Mouse (Mus musculus) forebrain, postnatal 0 days (tissue): ENCODE data around the gene Exoc3l4. TPM values are rescaled to one million over a fixed set of nuclear protein-coding genes. Genes with fewer than 3 reads are reported as not detected.

Experiments
- ATAC-seq: fragments of 200-750 bp; cut with Nextera tagmentation; 2 replicates; pipeline ENCODE4 v1.8.0; 2017; ENCODE audit warnings: mild to moderate bottlenecking, moderate library complexity
- DNase-seq: peaks from one replicate; pipeline ENCODE4 v3.0.0-alpha.2; 2015
- H3K27ac ChIP-seq: fragments of 300-500 bp; sonication (generic); 2 replicates; pipeline ENCODE4 v1.5.1; 2014; ENCODE audit warnings: low read depth, mild to moderate bottlenecking, antibody characterized with exemption, low read length, moderate library complexity, mixed read lengths
- H3K27me3 ChIP-seq: fragments of 300-500 bp; sonication (generic); 2 replicates; pipeline ENCODE4 v1.6.1; 2014; ENCODE audit warnings: mild to moderate bottlenecking, low read length, mixed read lengths; ENCODE audit not compliant: insufficient read depth
- H3K36me3 ChIP-seq: fragments of 300-500 bp; sonication (generic); 2 replicates; pipeline ENCODE4 v1.6.1; 2014; ENCODE audit warnings: mild to moderate bottlenecking, moderate library complexity; ENCODE audit not compliant: insufficient read depth
- H3K4me1 ChIP-seq: fragments of 300-500 bp; sonication (generic); 2 replicates; pipeline ENCODE4 v1.6.1; 2014; ENCODE audit warnings: antibody characterized with exemption; ENCODE audit not compliant: insufficient read depth
- H3K4me2 ChIP-seq: fragments of 300-500 bp; sonication (generic); 2 replicates; pipeline ENCODE4 v1.6.1; 2014; ENCODE audit warnings: low read depth, mild to moderate bottlenecking, moderate library complexity
- H3K4me3 ChIP-seq: fragments of 300-500 bp; sonication (generic); 2 replicates; pipeline ENCODE4 v1.5.1; 2014; ENCODE audit warnings: low read depth, low read length, mixed read lengths
- H3K9ac ChIP-seq: fragments of 300-500 bp; sonication (generic); 2 replicates; pipeline ENCODE4 v1.6.1; 2014; ENCODE audit warnings: mild to moderate bottlenecking
- H3K9me3 ChIP-seq: fragments of 300-500 bp; sonication (generic); 2 replicates; pipeline ENCODE4 v1.6.1; 2016; ENCODE audit warnings: low read length
- CTCF ChIP-seq: sonication (generic); IDR thresholded peaks from 2 replicates; pipeline ENCODE4 v1.5.1; 2016; ENCODE audit warnings: antibody characterized with exemption, control low read depth, low read depth
- WGBS: fragments of 180-500 bp; shearing (Covaris S2); extraction: QIAGEN DNeasy Blood & Tissue Kit; methylation state at CpG from one replicate; pipeline ENCODE4 v1.1.7; 2014; 5-methylcytosine and 5-hydroxymethylcytosine counted together
- polyA plus RNA-seq: library from polyadenylated mRNA; unstranded; fragments of >200 nt; fragmentation: Nextera tagmentation; extraction: Ambion mirVana; gene quantifications from 2 replicates; pipeline ENCODE4 v1.2.1, GENCODE M21; 2015
- total RNA-seq: library from RNA; depleted of rRNA; stranded (reverse); fragments of >200 nt; gene quantifications from 2 replicates; pipeline ENCODE4 v1.2.3, GENCODE M21; 2014

Gene Exoc3l4
- total and polyA plus RNA-seq, 2 experiments from 2014 or later: 2.0 to 2.1 TPM

- H3K9me3 ChIP-seq: no peaks in the 10 kb centered on the region
- 84% methylated on average over 7 of the region's 7 CpGs for WGBS
Observed at GRCm38 (mm10) chr12:111463570-111463969, 46.8 kb downstream of the Exoc3l4 start.

DNA sequence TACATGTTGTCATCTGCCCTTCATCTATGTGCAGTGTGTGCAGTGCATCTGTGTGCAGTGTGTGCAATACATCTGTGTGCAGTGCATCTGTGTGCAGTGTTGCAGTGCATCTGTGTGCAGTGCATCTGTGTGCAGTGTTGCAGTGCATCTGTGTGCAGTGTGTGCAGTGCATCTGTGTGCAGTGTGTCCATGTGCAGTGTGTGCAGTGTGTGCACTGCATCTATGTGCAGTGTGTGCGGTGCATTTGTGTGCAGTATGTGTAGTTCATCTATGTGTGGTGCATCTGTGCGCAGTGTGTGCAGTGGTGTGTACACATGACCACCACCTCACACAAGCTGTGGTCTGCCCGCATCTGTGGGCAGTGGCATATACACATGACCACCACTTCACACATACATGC, 49.6 kb downstream of the Exoc3l4 start:
- H3K27ac ChIP-seq: no peak overlapping the region
- DNase-seq: no peak
- H3K9ac ChIP-seq: no peak overlapping the region
- ATAC-seq: no peak; the same call in 1 of the 2 replicates
- no peak for TF ChIP-seq CTCF
- H3K36me3 ChIP-seq: no peaks in the 10 kb centered on the region
- H3K4me1 ChIP-seq: no peaks in the 10 kb centered on the region
- H3K27me3 ChIP-seq: no peaks in the 10 kb centered on the region
- H3K9me3 ChIP-seq: no peaks in the 10 kb centered on the region
- no peak overlapping the region for H3K4me2 ChIP-seq
- 94% methylated on average over 3 of the region's 3 CpGs for WGBS
- H3K4me3 ChIP-seq: no peak overlapping the region

More at GRCm38 (mm10) chr12:111463570-111463969, 46.8 kb downstream of the Exoc3l4 start:
- Histone ChIP-seq H3K4me2 (no peak overlapping the region), H3K4me1 (no peaks in the 10 kb centered on the region), H3K4me3 (no peak overlapping the region), H3K27me3 (no peaks in the 10 kb centered on the region), H3K27ac (no peak overlapping the region), H3K9ac (no peak overlapping the region), H3K36me3 (no peaks in the 10 kb centered on the region)
- no peak for ATAC-seq
- TF ChIP-seq CTCF: no peak
- no peak for DNase-seq

DNA sequence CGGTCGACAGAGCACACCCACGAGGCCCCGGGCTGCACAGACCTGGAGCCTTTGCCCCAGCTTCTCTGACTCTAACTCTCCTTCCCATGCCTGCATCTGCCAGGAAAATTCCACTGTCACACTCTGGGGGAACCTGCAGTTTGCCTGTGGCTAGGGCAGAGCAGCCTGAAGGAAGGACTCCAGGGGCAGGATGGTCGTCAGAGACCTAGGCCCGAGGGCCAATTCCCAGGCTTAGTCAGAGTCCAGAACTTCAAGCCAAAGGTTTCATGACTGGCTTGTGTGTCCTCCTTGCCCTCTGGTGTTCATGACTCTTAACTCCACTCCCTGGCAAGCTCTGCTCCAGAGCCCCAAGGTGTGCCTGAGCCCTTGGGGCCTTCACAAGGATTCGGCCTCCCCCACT, 51.4 kb downstream of the Exoc3l4 start:
- Histone ChIP-seq H3K36me3 (no peaks in the 10 kb centered on the region), H3K9ac (no peak overlapping the region), H3K4me3 (no peak overlapping the region), H3K9me3 (no peaks in the 10 kb centered on the region), H3K27me3 (no peaks in the 10 kb centered on the region), H3K4me1 (no peaks in the 10 kb centered on the region), H3K27ac (no peak overlapping the region), H3K4me2 (no peak overlapping the region)
- TF ChIP-seq CTCF: no peak
- WGBS: 60% methylated on average over 7 of the region's 7 CpGs
- DNase-seq: no peak
- no peak for ATAC-seq

GRCm38 (mm10) chr12:111469507-111469906, 52.7 kb downstream of the Exoc3l4 start:
- TF ChIP-seq CTCF: peak; percentile 85
- H3K27ac ChIP-seq: no peak overlapping the region
- no peaks in the 10 kb centered on the region for H3K9me3 ChIP-seq
- no peak overlapping the region for H3K9ac ChIP-seq
- WGBS: 10% methylated on average over 8 of the region's 8 CpGs
- H3K36me3 ChIP-seq: no peaks in the 10 kb centered on the region
- no peak overlapping the region for H3K4me3 ChIP-seq
- ATAC-seq (peak; percentile 72), DNase-seq (peak; percentile 80)
- H3K4me1 ChIP-seq: no peaks in the 10 kb centered on the region
- no peaks in the 10 kb centered on the region for H3K27me3 ChIP-seq
- no peak overlapping the region for H3K4me2 ChIP-seq

DNA sequence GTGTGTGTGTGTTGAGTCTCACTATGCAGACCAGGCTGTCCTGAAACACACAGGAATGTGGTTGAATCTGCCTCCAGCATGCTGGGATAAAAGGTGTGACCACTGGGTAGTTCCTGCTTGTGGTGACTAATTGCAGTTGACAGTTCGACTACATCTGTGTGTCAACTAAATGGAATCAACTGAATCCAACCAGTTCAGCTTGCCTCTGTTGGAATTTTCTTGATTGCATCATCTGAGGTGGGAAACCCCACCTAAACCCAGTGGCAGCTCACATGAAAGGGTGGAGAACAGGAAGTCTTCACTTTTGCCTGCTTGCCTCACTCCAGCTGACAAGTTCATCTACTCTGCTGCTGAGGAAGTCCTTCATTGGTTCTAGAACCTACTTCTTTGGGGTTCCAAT, 54.3 kb downstream of the Exoc3l4 start:
- Histone ChIP-seq H3K27me3 (no peaks in the 10 kb centered on the region), H3K36me3 (no peaks in the 10 kb centered on the region), H3K9me3 (no peaks in the 10 kb centered on the region), H3K4me1 (no peaks in the 10 kb centered on the region), H3K4me2 (no peak overlapping the region), H3K9ac (no peak overlapping the region), H3K27ac (no peak overlapping the region), H3K4me3 (no peak overlapping the region)
- ATAC-seq: no peak
- WGBS: 76% methylated on average over 1 of the region's 1 CpGs
- no peak for TF ChIP-seq CTCF
- DNase-seq: no peak

DNA sequence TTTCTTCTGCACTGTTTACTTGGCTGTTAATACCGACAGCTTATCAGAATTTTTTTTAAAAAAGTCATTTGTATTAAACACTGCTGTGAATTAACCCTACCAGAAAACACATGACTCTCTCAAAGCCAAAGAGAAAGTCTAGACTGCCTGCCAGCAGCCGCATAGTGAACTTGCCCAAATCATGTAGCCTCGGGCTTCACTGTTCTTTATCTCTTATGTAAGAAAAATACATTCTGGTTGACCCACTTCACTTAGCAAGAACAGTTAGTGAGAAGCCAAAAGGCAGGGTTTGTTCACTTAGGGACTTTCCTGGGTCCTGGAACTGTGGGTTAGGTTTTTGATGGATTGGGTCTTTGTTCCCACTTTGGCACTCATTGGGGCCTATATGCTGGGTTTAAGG, 54.9 kb downstream of the Exoc3l4 start:
- no peaks in the 10 kb centered on the region for H3K27me3 ChIP-seq
- H3K27ac ChIP-seq: no peak overlapping the region
- no peak for TF ChIP-seq CTCF
- H3K4me2 ChIP-seq: no peak overlapping the region
- no peak for ATAC-seq
- no peak for DNase-seq
- no peak overlapping the region for H3K4me3 ChIP-seq
- H3K36me3 ChIP-seq: no peaks in the 10 kb centered on the region
- H3K4me1 ChIP-seq: no peaks in the 10 kb centered on the region
- H3K9ac ChIP-seq: no peak overlapping the region
- 88% methylated on average over 3 of the region's 3 CpGs for WGBS
- no peaks in the 10 kb centered on the region for H3K9me3 ChIP-seq

DNA sequence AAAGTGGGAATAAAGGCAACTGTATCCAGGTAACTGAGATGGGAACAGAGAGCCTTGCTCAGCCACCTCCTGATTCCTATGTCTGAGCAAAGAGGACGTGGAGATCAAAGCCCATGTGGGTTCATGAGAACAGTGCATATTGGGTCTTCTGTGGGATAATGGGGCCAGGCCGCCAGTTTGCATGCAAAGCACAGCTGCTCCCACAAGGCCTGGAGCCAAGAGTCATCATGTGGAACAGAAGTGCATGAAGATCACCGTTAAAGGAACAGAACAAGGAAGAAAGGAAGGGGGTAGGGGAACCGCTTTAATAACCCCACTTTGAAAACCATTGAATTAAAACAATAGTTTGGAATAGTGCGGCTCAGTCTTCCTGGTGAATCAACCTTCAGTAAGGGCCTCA, 56.1 kb downstream of the Exoc3l4 start:
- no peak overlapping the region for H3K4me2 ChIP-seq
- H3K9ac ChIP-seq: no peak overlapping the region
- H3K36me3 ChIP-seq: no peaks in the 10 kb centered on the region
- ATAC-seq (peak; percentile 58), DNase-seq (peak; percentile 18)
- no peak overlapping the region for H3K27ac ChIP-seq
- no peak for TF ChIP-seq CTCF
- no peaks in the 10 kb centered on the region for H3K27me3 ChIP-seq
- H3K4me1 ChIP-seq: no peaks in the 10 kb centered on the region
- H3K9me3 ChIP-seq: no peaks in the 10 kb centered on the region
- whole genome bisulfite sequencing: 43% methylated on average over 5 of the region's 5 CpGs
- H3K4me3 ChIP-seq: no peak overlapping the region

DNA sequence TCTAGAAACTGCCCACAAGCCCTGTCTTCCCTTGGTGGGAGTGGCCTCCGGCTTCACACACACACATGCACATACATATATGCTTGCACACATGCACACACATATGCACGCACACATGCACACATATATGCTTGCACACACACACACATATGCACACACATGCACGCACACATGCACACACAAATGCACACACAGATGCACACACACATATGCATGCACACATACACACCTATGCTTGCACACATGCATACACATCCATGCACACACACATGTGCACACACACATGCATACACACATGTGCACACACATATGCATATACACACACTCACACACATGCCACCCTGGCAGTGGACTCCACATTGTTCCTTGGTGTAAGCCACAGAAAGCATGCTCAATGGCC, 57.6 kb downstream of the Exoc3l4 start:
- no peak for TF ChIP-seq CTCF
- no peak overlapping the region for H3K9ac ChIP-seq
- H3K36me3 ChIP-seq: no peaks in the 10 kb centered on the region
- no peaks in the 10 kb centered on the region for H3K4me1 ChIP-seq
- DNase-seq (no peak), ATAC-seq (0 out of 2 replicates have a peak, but pooled peaks have one; percentile 8)
- no peak overlapping the region for H3K4me3 ChIP-seq
- H3K27ac ChIP-seq: no peak overlapping the region
- WGBS: 97% methylated on average over 3 of the region's 3 CpGs
- no peaks in the 10 kb centered on the region for H3K27me3 ChIP-seq
- H3K4me2 ChIP-seq: no peak overlapping the region
- no peaks in the 10 kb centered on the region for H3K9me3 ChIP-seq
